Mouse (Mus musculus) C2C12 (cell line): ENCODE results near the gene Sfxn5. TPM values are rescaled to one million over a fixed set of nuclear protein-coding genes. Genes with fewer than 3 reads are reported as not detected.

Source experiments
- H3K27me3 ChIP-seq: one replicate; pipeline ENCODE4 v1.6.1; 2011; ENCODE audit not compliant: control insufficient read depth, insufficient read depth, insufficient read length
- H3K36me3 ChIP-seq: one replicate; pipeline ENCODE4 v1.6.1; 2011; ENCODE audit not compliant: control insufficient read depth, insufficient read depth
- H3K4me3 ChIP-seq: one replicate; pipeline ENCODE4 v1.5.1; 2011; ENCODE audit warnings: mild to moderate bottlenecking, control low read depth; ENCODE audit not compliant: poor library complexity, insufficient read depth, severe bottlenecking
- H3K79me2 ChIP-seq: one replicate; pipeline ENCODE4 v1.6.1; 2011; ENCODE audit not compliant: control insufficient read depth, insufficient read depth
- H3K79me3 ChIP-seq: one replicate; pipeline ENCODE4 v1.6.1; 2011; ENCODE audit warnings: low read depth, control low read depth
- H3ac ChIP-seq: one replicate; pipeline ENCODE3; 2011; ENCODE audit warnings: low read depth; ENCODE audit not compliant: control insufficient read depth, insufficient read length
- CEBPB ChIP-seq: IDR thresholded peaks from one replicate; pipeline ENCODE4 v1.6.1; 2011; ENCODE audit warnings: low read depth, mild to moderate bottlenecking, control low read depth, moderate library complexity
- CTCF ChIP-seq: IDR thresholded peaks from one replicate; pipeline ENCODE4 v1.5.1; 2011; ENCODE audit not compliant: control insufficient read depth, insufficient read depth, insufficient read length
- FOSL1 ChIP-seq: IDR thresholded peaks from one replicate; pipeline ENCODE4 v1.8.0; 2011; ENCODE audit warnings: mild to moderate bottlenecking, low read length; ENCODE audit not compliant: poor library complexity, insufficient read depth, severe bottlenecking
- MAX ChIP-seq: IDR thresholded peaks from one replicate; pipeline ENCODE4 v1.6.1; 2011; ENCODE audit warnings: mild to moderate bottlenecking, control low read depth
- MYOD1 ChIP-seq: IDR thresholded peaks from one replicate; pipeline ENCODE4 v1.6.1; 2011; ENCODE audit warnings: low read depth; ENCODE audit not compliant: control insufficient read depth, insufficient read length
- MYOG ChIP-seq: IDR thresholded peaks from one replicate; pipeline ENCODE4 v1.6.1; 2011; ENCODE audit not compliant: control insufficient read depth, insufficient read length; ENCODE audit errors: extremely low read depth
- USF1 ChIP-seq: IDR thresholded peaks from one replicate; pipeline ENCODE4 v1.6.1; 2011; ENCODE audit warnings: low read depth, mild to moderate bottlenecking, control low read depth, moderate library complexity
- polyA plus RNA-seq: library from polyadenylated mRNA; unstranded; fragments of >200 nt; fragmentation: generic; extraction: Trizol; gene quantifications from one replicate; pipeline ENCODE4 v1.2.1, GENCODE M21; 2012; ENCODE audit warnings: missing spikeins

The Sfxn5 gene
- polyA plus RNA-seq, 1 experiment: 2.2 TPM

GRCm38 (mm10) chr6:85344929-85345328 lies 11.7 kb upstream of the Sfxn5 start:
- Histone ChIP-seq H3K36me3 (peaks cover 5% of the 10 kb centered on the region), H3K27me3 (no peaks in the 10 kb centered on the region), H3ac (no peak overlapping the region), H3K4me3 (no peak overlapping the region), H3K79me3 (no peaks in the 10 kb centered on the region), H3K79me2 (no peaks in the 10 kb centered on the region)
- TF ChIP-seq MAX (no peak), CEBPB (no peak), MYOD1 (no peak), MYOG (no peak), USF1 (no peak), CTCF (no peak), FOSL1 (no peak)

- peaks cover 5% of the 10 kb centered on the region for H3K36me3 ChIP-seq
- H3K4me3 ChIP-seq: no peak overlapping the region
- H3ac ChIP-seq: no peak overlapping the region
- H3K27me3 ChIP-seq: no peaks in the 10 kb centered on the region
- no peaks in the 10 kb centered on the region for H3K79me2 ChIP-seq
- no peak for TF ChIP-seq USF1
- TF ChIP-seq MYOD1: no peak
- TF ChIP-seq FOSL1: no peak
- no peak for TF ChIP-seq CEBPB
- no peak for TF ChIP-seq MAX
- TF ChIP-seq MYOG: no peak
- TF ChIP-seq CTCF: no peak
- no peaks in the 10 kb centered on the region for H3K79me3 ChIP-seq
Observed at GRCm38 (mm10) chr6:85343027-85343426, 9.8 kb upstream of the Sfxn5 start.

- Histone ChIP-seq H3K36me3 (peaks cover 4% of the 10 kb centered on the region), H3ac (no peak overlapping the region), H3K79me2 (no peaks in the 10 kb centered on the region), H3K4me3 (no peak overlapping the region), H3K27me3 (no peaks in the 10 kb centered on the region), H3K79me3 (no peaks in the 10 kb centered on the region)
- TF ChIP-seq MYOG (no peak), FOSL1 (no peak), CEBPB (no peak), MAX (no peak), USF1 (no peak), CTCF (no peak), MYOD1 (no peak)
Observed at GRCm38 (mm10) chr6:85341814-85342501, 8.7 kb upstream of the Sfxn5 start.

- H3K27me3 ChIP-seq: no peaks in the 10 kb centered on the region
- no peak overlapping the region for H3ac ChIP-seq
- H3K36me3 ChIP-seq: peaks cover 5% of the 10 kb centered on the region
- H3K4me3 ChIP-seq: no peak overlapping the region
- TF ChIP-seq CTCF: no peak
- no peak for TF ChIP-seq MAX
- TF ChIP-seq FOSL1: no peak
- TF ChIP-seq USF1: no peak
- TF ChIP-seq CEBPB: no peak
- no peak for TF ChIP-seq MYOG
- TF ChIP-seq MYOD1: no peak
- no peaks in the 10 kb centered on the region for H3K79me2 ChIP-seq
- no peaks in the 10 kb centered on the region for H3K79me3 ChIP-seq
Observed at GRCm38 (mm10) chr6:85340184-85340583, 7.0 kb upstream of the Sfxn5 start.

- TF ChIP-seq USF1 (no peak), CTCF (peak; percentile 81), FOSL1 (no peak)
- Histone ChIP-seq H3K4me3 (no peak overlapping the region), H3K27me3 (no peaks in the 10 kb centered on the region)
Observed at GRCm38 (mm10) chr6:85339273-85339901, 6.2 kb upstream of the Sfxn5 start.

GRCm38 (mm10) chr6:85336944-85337343 lies 3.7 kb upstream of the Sfxn5 start:
- Histone ChIP-seq H3K79me2 (no peaks in the 10 kb centered on the region), H3K27me3 (no peaks in the 10 kb centered on the region)
- TF ChIP-seq MYOG (no peak), MYOD1 (no peak), MAX (no peak), CTCF (no peak), FOSL1 (no peak), CEBPB (no peak), USF1 (no peak)

More at GRCm38 (mm10) chr6:85339273-85339901, 6.2 kb upstream of the Sfxn5 start:
- no peaks in the 10 kb centered on the region for H3K79me3 ChIP-seq
- H3K36me3 ChIP-seq: peaks cover 5% of the 10 kb centered on the region
- H3ac ChIP-seq: no peak overlapping the region
- no peaks in the 10 kb centered on the region for H3K79me2 ChIP-seq

More at GRCm38 (mm10) chr6:85336944-85337343, 3.7 kb upstream of the Sfxn5 start:
- H3K4me3 ChIP-seq: no peak overlapping the region
- H3K79me3 ChIP-seq: no peaks in the 10 kb centered on the region
- no peak overlapping the region for H3ac ChIP-seq
- peaks cover 5% of the 10 kb centered on the region for H3K36me3 ChIP-seq
